Mouse (Mus musculus) layer of hippocampus, adult 11-12 months (tissue): ENCODE results near the gene Lhb.

ENCODE experiments used
- DNase-seq: peaks from one replicate; pipeline ENCODE4 v3.0.0; 2022; ENCODE audit warnings: low spot score

Lhb gene

GRCm38 (mm10) chr7:45413864-45414739 lies 6.5 kb upstream of the Lhb start:
- no peak for DNase-seq

- no peak for DNase-seq
These were observed 5.8 kb upstream of the Lhb start for GRCm38 (mm10) chr7:45414740-45415224.

DNA sequence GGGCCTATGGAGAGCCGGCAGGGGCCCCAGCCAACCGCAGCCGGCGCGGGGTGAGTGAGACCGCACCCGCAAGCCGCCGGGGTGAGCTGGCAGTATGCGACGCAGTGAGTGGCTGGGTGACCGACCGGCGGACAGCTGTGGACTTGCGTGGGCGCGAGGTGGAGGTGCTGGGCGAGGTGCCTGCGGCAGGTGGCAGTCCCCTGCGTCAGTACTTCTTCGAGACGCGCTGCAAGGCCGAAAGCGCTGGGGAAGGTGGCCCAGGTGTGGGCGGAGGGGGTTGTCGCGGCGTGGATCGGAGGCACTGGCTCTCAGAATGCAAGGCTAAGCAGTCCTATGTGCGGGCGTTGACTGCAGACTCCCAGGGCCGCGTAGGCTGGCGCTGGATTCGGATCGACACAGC lies 5.0 kb upstream of the Lhb start:
- DNase-seq = no peak

GRCm38 (mm10) chr7:45417962-45418492 lies 2.6 kb upstream of the Lhb start:
- DNase-seq = no peak

- no peak for DNase-seq
These were observed 583 bp upstream of the Lhb start for GRCm38 (mm10) chr7:45419859-45420614.

GRCm38 (mm10) chr7:45421194-45421593 lies 574 bp downstream of the Lhb start:
- DNase-seq = no peak

- DNase-seq = no peak
These were observed 5.9 kb downstream of the Lhb start for GRCm38 (mm10) chr7:45426556-45426955.

DNA sequence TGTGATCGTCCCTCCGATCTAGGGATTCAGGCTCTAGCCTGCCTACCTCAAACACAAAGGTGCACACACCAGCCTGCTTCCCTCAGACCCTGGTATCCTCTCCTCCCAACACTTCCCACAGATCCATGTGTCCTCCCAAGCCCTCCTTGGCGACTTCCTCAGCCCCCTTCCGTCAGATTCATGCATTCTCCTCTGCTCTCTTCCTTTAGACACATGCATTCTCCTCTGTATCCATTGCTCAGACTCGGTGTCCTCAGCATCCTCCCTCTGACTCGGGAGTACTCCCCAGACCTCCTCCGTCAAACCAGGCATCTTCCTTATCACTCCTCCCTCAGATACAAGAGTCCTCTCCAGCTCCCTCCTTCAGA lies 13.2 kb downstream of the Lhb start:
- DNase-seq = no peak

- DNase-seq = peak; percentile 100
These were observed 13.8 kb downstream of the Lhb start, which contains the start of gene Gys1 for GRCm38 (mm10) chr7:45434203-45435015. Gys1 (plus strand) TSS chr7:45434844.

DNA sequence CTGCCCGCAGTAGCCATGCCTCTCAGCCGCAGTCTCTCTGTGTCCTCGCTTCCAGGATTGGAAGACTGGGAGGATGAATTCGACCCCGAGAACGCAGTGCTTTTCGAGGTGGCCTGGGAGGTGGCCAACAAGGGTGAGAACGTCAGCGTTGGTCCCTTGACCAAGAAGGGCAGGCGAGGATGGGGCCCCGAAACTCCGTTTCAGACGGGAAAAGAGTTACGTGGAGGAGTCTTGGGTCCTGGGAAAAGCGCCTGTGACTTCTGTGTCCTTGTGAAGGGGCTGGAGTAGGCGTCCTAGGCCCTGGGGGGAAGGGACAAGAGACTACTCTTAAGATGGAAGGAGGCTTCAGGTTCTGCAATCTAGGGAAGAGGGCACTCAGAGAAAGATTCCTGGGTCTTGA lies 14.4 kb downstream of the Lhb start:
- DNase-seq = no peak

GRCm38 (mm10) chr7:45436444-45436843 lies 15.8 kb downstream of the Lhb start:
- DNase-seq = no peak

GRCm38 (mm10) chr7:45437046-45437445 lies 16.4 kb downstream of the Lhb start:
- DNase-seq = no peak

GRCm38 (mm10) chr7:45437521-45438276 lies 17.1 kb downstream of the Lhb start, which contains the start of gene Ruvbl2:
Ruvbl2 (minus strand) TSS chr7:45438096.
- no peak for DNase-seq

- no peak for DNase-seq
These were observed 23.2 kb downstream of the Lhb start for GRCm38 (mm10) chr7:45443526-45444420.

GRCm38 (mm10) chr7:45446589-45446988 lies 26.0 kb downstream of the Lhb start:
- no peak for DNase-seq

GRCm38 (mm10) chr7:45447325-45447990 lies 26.8 kb downstream of the Lhb start:
- DNase-seq = no peak

GRCm38 (mm10) chr7:45449974-45450373 lies 29.4 kb downstream of the Lhb start:
- no peak for DNase-seq

- DNase-seq = peak; percentile 91
These were observed 30.8 kb downstream of the Lhb start for GRCm38 (mm10) chr7:45451344-45451982.

GRCm38 (mm10) chr7:45454971-45455370 lies 34.4 kb downstream of the Lhb start:
- DNase-seq = no peak
